ENCODE assay signal across 14 mouse cellular contexts in genomic region chr11:59161398-59161797, GRCm38 (mm10). TPM values are rescaled to one million over a fixed set of nuclear protein-coding genes. Genes with fewer than 3 reads are reported as not detected.
DNase-seq lines count a peak whose midpoint lies in the region; ATAC-seq and TF ChIP-seq lines count a peak whose summit lies in the region.
"Had no signal": no experiment of that assay in that cellular context is flagged by ENCODE, and none has a peak within 500 bp of the region (broad histone marks: within the 10 kb centered on the region; RNA-seq: fewer than 3 reads in every experiment).

No protein-coding gene starts in this region.

- H3K4me1 ChIP-seq in embryonic facial prominence, embryonic 14.5 days (ENCODE audit: control insufficient read depth, insufficient read depth, low read length): peaks cover 13% of the 10 kb centered on the region
- peaks cover 16% of the 10 kb centered on the region for H3K4me1 ChIP-seq in embryonic facial prominence, embryonic 10.5 days
- H3K4me1 ChIP-seq in lung, embryonic 14.5 days (ENCODE audit: insufficient read depth): peaks cover 5% of the 10 kb centered on the region
- H3K4me1 ChIP-seq in lung, adult 2 months (ENCODE audit: control insufficient read depth, insufficient read depth, low read length): no peaks in the 10 kb centered on the region

- WGBS in embryonic facial prominence, embryonic 14.5 days: 74% methylated on average over 5 of the region's 5 CpGs
- 80% methylated on average over 5 of the region's 5 CpGs for WGBS in embryonic facial prominence, embryonic 10.5 days
- 46% methylated on average over 5 of the region's 5 CpGs for WGBS in lung, embryonic 14.5 days
- whole genome bisulfite sequencing in lung, adult 2 months: 71% methylated on average over 5 of the region's 5 CpGs

- DNase-seq in embryonic facial prominence, embryonic 14.5 days (ENCODE audit: low spot score): peak; percentile 70
- DNase-seq in embryonic facial prominence, embryonic 10.5 days (ENCODE audit: low spot score): no peak
- DNase-seq in lung, embryonic 14.5 days: peak; percentile 55
- DNase-seq in lung, adult 2 months: no peak
- peak; percentile 70 for DNase-seq in heart, postnatal 4 days
- peak; percentile 94 for DNase-seq in skeletal muscle tissue, adult 2 months (ENCODE audit: low read depth, low spot score)
- DNase-seq in ovary, postnatal 36 days (ENCODE audit: low spot score): no peak
- DNase-seq in spleen, adult 18-20 months: no peak
- DNase-seq: adrenal gland, postnatal 14 days; cerebellum, postnatal 36 days had no signal

- TF ChIP-seq POLR2A in lung, adult 2 months (IDR thresholded peaks at IDR 0.05; ENCODE audit: borderline replicate concordance, extremely low read depth, low read depth, low read length): no peak

- H3K4me3 ChIP-seq in embryonic facial prominence, embryonic 14.5 days (ENCODE audit: low read depth, low read length): no peak overlapping the region
- no peak overlapping the region for H3K4me3 ChIP-seq in embryonic facial prominence, embryonic 10.5 days
- no peak overlapping the region for H3K4me3 ChIP-seq in lung, embryonic 14.5 days (ENCODE audit: low read depth, low read length)
- H3K4me3 ChIP-seq in lung, adult 2 months (replicated peaks; ENCODE audit: extremely low read depth, low read depth, low read length): no peak overlapping the region
- H3K4me3 ChIP-seq: forebrain, embryonic 10.5 days had no signal

- no peaks in the 10 kb centered on the region for H3K27me3 ChIP-seq in embryonic facial prominence, embryonic 14.5 days (replicated peaks; ENCODE audit: control insufficient read depth, insufficient read depth, low read length)
- no peaks in the 10 kb centered on the region for H3K27me3 ChIP-seq in embryonic facial prominence, embryonic 10.5 days (replicated peaks; ENCODE audit: low read depth, poor library complexity, severe bottlenecking)
- no peaks in the 10 kb centered on the region for H3K27me3 ChIP-seq in lung, embryonic 14.5 days (ENCODE audit: insufficient read depth, low read length)

- no peak overlapping the region for H3K27ac ChIP-seq in embryonic facial prominence, embryonic 14.5 days (replicated peaks; ENCODE audit: low read depth, low read length)
- H3K27ac ChIP-seq in embryonic facial prominence, embryonic 10.5 days (replicated peaks): no peak overlapping the region
- no peak overlapping the region for H3K27ac ChIP-seq in lung, embryonic 14.5 days (ENCODE audit: low read depth)

- H3K9ac ChIP-seq in embryonic facial prominence, embryonic 14.5 days (ENCODE audit: low read depth, low read length): no peak overlapping the region
- no peak overlapping the region for H3K9ac ChIP-seq in lung, embryonic 14.5 days

- no peak for ATAC-seq in embryonic facial prominence, embryonic 14.5 days (ENCODE audit: low read depth)
- no peak for ATAC-seq in lung, embryonic 14.5 days (ENCODE audit: insufficient read depth)

- H3K9me3 ChIP-seq in embryonic facial prominence, embryonic 14.5 days (ENCODE audit: control insufficient read depth, low read length): no peaks in the 10 kb centered on the region
- no peaks in the 10 kb centered on the region for H3K9me3 ChIP-seq in embryonic facial prominence, embryonic 10.5 days
- H3K9me3 ChIP-seq in lung, embryonic 14.5 days (ENCODE audit: low read depth, low read length): no peaks in the 10 kb centered on the region
- H3K9me3 ChIP-seq: forebrain, embryonic 10.5 days had no signal

- no peak for TF ChIP-seq CTCF in lung, embryonic 14.5 days (IDR thresholded peaks at IDR 0.05; ENCODE audit: low read depth)
- no peak for TF ChIP-seq CTCF in lung, adult 2 months (IDR thresholded peaks at IDR 0.05; ENCODE audit: insufficient read depth, low read length)

- H3K36me3 ChIP-seq in embryonic facial prominence, embryonic 14.5 days (ENCODE audit: control insufficient read depth, insufficient read depth, low read length): peaks cover 16% of the 10 kb centered on the region; the same call in 1 of the 2 replicates
- peaks cover 21% of the 10 kb centered on the region for H3K36me3 ChIP-seq in embryonic facial prominence, embryonic 10.5 days (replicated peaks)
- peaks cover 1% of the 10 kb centered on the region; the same call in 1 of the 2 replicates for H3K36me3 ChIP-seq in lung, embryonic 14.5 days (ENCODE audit: insufficient read depth)

- H3K4me2 ChIP-seq in embryonic facial prominence, embryonic 14.5 days (ENCODE audit: low read depth, low read length): no peak overlapping the region
- no peak overlapping the region for H3K4me2 ChIP-seq in lung, embryonic 14.5 days

RNA-seq across cellular contexts. Expression of gene Iba57, which starts 2.1 kb away (rescaled TPM):
- 2.5 and 3.1 TPM in 2 replicates for polyA plus RNA-seq in embryonic facial prominence, embryonic 14.5 days (2014; fragmentation: Nextera tagmentation; extraction: Ambion mirVana)
- polyA plus RNA-seq in embryonic facial prominence, embryonic 10.5 days (2016; fragmentation: Nextera tagmentation; extraction: Ambion mirVana): 4.0 and 4.7 TPM in 2 replicates
- 1.9 and 2.2 TPM in 2 replicates for polyA plus RNA-seq in lung, embryonic 14.5 days (2014; fragmentation: Nextera tagmentation; extraction: Ambion mirVana)
- polyA plus RNA-seq in lung, adult 2 months (2012; rRNA removed): 3.7 and 3.9 TPM in 2 replicates
- 10 to 100 TPM; 12.9 to 13.1 TPM for total RNA-seq in heart, postnatal 4 days (2021)

RNA-seq across cellular contexts. Expression of gene Gjc2, which starts 21.6 kb away (rescaled TPM):
- 0.29 and 0.60 TPM in 2 replicates for polyA plus RNA-seq in embryonic facial prominence, embryonic 14.5 days (2014; fragmentation: Nextera tagmentation; extraction: Ambion mirVana)
- polyA plus RNA-seq in embryonic facial prominence, embryonic 10.5 days (2016; fragmentation: Nextera tagmentation; extraction: Ambion mirVana): 0.15 TPM in 1 of 2 replicates, not detected in the other
- 0.16 and 0.34 TPM in 2 replicates for polyA plus RNA-seq in lung, embryonic 14.5 days (2014; fragmentation: Nextera tagmentation; extraction: Ambion mirVana)
- 1.7 and 3.5 TPM in 2 replicates for polyA plus RNA-seq in lung, adult 2 months (2012; rRNA removed)
- under 1 TPM; 0.70 to 0.79 TPM for total RNA-seq in heart, postnatal 4 days (2021)
- total RNA-seq: megakaryocyte, adult 5-6 weeks; neutrophil, adult 5-6 weeks had no signal
- polyA plus RNA-seq: forebrain, embryonic 10.5 days; hindbrain, embryonic 11.5 days had no signal

RNA-seq across cellular contexts. Expression of gene Obscn, which starts 25.2 kb away (rescaled TPM):
- polyA plus RNA-seq in embryonic facial prominence, embryonic 14.5 days (2014; fragmentation: Nextera tagmentation; extraction: Ambion mirVana): 7.9 and 9.2 TPM in 2 replicates
- 0.05 and 0.24 TPM in 2 replicates for polyA plus RNA-seq in embryonic facial prominence, embryonic 10.5 days (2016; fragmentation: Nextera tagmentation; extraction: Ambion mirVana)
- polyA plus RNA-seq in lung, embryonic 14.5 days (2014; fragmentation: Nextera tagmentation; extraction: Ambion mirVana): 0.14 and 1.4 TPM in 2 replicates
- 5.3 and 19.0 TPM in 2 replicates for polyA plus RNA-seq in lung, adult 2 months (2012; rRNA removed)
- 100 to 1,000 TPM; 436 to 453 TPM for total RNA-seq in heart, postnatal 4 days (2021)
- total RNA-seq: megakaryocyte, adult 5-6 weeks had no signal

RNA-seq across cellular contexts. Expression of gene Guk1, which starts 30.6 kb away (rescaled TPM):
- 114 and 126 TPM in 2 replicates for polyA plus RNA-seq in embryonic facial prominence, embryonic 14.5 days (2014; fragmentation: Nextera tagmentation; extraction: Ambion mirVana)
- 133 and 146 TPM in 2 replicates for polyA plus RNA-seq in embryonic facial prominence, embryonic 10.5 days (2016; fragmentation: Nextera tagmentation; extraction: Ambion mirVana)
- polyA plus RNA-seq in lung, embryonic 14.5 days (2014; fragmentation: Nextera tagmentation; extraction: Ambion mirVana): 140 and 141 TPM in 2 replicates
- polyA plus RNA-seq in lung, adult 2 months (2012; rRNA removed): 100 and 126 TPM in 2 replicates
- total RNA-seq in heart, postnatal 4 days (2021): 10 to 100 TPM; 63.3 to 67.9 TPM

RNA-seq across cellular contexts. Expression of gene Mrpl55, which starts 40.9 kb away (rescaled TPM):
- polyA plus RNA-seq in embryonic facial prominence, embryonic 14.5 days (2014; fragmentation: Nextera tagmentation; extraction: Ambion mirVana): 81.9 and 89.3 TPM in 2 replicates
- polyA plus RNA-seq in embryonic facial prominence, embryonic 10.5 days (2016; fragmentation: Nextera tagmentation; extraction: Ambion mirVana): 119 and 128 TPM in 2 replicates
- 89.9 and 100 TPM in 2 replicates for polyA plus RNA-seq in lung, embryonic 14.5 days (2014; fragmentation: Nextera tagmentation; extraction: Ambion mirVana)
- 26.0 and 27.0 TPM in 2 replicates for polyA plus RNA-seq in lung, adult 2 months (2012; rRNA removed)
- 10 to 100 TPM; 74.1 to 75.1 TPM for total RNA-seq in heart, postnatal 4 days (2021)

Comparison
In these comparisons a context has a peak if more than half of its experiments do, and no peak if none do; other contexts are left out.
1. DNase-seq: peak in embryonic facial prominence, embryonic 14.5 days (single experiment), lung, embryonic 14.5 days (single experiment), heart, postnatal 4 days (single experiment) and skeletal muscle tissue, adult 2 months (single experiment); none in embryonic facial prominence, embryonic 10.5 days (single experiment), lung, adult 2 months (single experiment), ovary, postnatal 36 days (single experiment) and spleen, adult 18-20 months (0 of 2).